Mouse (Mus musculus) heart, postnatal 14 days (tissue): Measurements from ENCODE around the gene Gpx2. TPM values are rescaled to one million over a fixed set of nuclear protein-coding genes. Genes with fewer than 3 reads are reported as not detected.
A peak's percentile ranks its signal among the peaks of the same experiment; 100 is the strongest.
"Not testable (repeated sequence)": the region's sequence is repeated elsewhere in the genome, so short reads cannot be mapped to it uniquely, and the experiment has no call there.

Source experiments
- DNase-seq, 2 experiments: peaks; one replicate each; pipeline ENCODE4 v3.0.0; 2021 to 2022
- intact Hi-C: fragments of 180-260 bp; cut with DNase I; formaldehyde crosslinking; loops from one replicate; pipeline ENCODE4 v1.15.1; 2025
- total RNA-seq, 2 experiments: library from RNA; stranded (reverse); gene quantifications; 2 replicates each; pipeline ENCODE4 v1.2.3; 2021

Gpx2 gene
- total RNA-seq, 2 experiments from 2014 or later: not detected

DNA sequence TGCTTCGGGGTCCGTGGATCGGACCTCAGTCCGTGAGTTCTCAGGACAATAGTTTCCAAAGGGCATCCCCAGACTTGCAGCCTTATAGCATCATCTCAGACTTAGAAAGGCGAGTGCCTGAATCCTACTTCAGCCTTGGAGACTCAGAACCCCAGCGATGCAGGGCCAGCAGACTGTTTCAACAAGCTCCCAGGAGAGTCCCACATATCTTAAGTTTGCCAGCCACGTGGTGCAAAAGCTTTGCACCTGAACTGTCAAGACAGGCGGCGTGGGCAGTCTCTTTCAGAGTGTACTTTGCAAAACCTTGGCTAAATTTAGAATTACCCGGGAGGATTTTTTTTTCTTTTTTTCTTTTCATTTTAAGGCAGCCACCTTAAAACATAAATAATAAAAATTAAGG, 12.4 kb upstream of the Gpx2 start:
- intact Hi-C loops: loop anchor here (5.0 kb wide), 1 partner anchor 310 kb away; no protein-coding TSS in a partner anchor
- DNase-seq: no peak

DNA sequence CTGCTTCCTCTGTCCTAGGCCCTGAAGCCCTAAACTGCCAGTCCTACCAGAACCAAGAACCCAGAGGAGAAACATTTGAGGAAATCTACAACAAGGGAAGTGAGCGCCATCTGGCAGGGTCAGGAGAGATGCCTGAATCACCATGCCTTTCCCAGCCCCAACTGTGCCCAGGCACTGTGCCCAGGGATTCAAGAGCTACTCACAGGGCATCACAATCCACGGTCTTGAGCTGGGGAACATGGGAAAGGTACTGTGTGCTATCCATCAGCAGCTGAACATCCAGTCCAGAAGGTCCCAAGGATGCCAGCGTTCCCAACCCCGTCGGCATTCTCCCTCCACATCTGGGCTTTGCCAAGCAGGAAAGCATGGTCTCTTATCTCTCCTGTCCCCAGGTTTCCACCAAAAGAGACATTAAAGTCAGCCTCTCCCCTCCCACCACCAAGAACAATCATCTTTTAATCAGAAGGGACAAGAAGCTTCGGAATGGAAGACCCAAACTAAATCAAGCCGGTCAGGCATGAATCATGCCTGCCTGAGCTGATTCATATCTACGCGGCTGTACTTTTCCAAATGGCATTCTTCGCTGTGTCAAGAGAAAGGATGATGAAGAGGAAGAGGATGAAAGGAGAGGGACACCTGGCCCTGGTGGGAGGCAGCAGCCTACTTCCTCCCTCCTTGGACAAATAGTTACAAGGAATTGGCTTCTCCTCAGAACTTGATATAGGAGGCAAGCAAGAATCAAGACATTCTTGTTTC, 9.9 kb upstream of the Gpx2 start:
- intact Hi-C loops: loop anchor here (2.0 to 5.0 kb wide), 2 partner anchors 156 to 308 kb away; no protein-coding TSS in a partner anchor
- no peak for DNase-seq

DNA sequence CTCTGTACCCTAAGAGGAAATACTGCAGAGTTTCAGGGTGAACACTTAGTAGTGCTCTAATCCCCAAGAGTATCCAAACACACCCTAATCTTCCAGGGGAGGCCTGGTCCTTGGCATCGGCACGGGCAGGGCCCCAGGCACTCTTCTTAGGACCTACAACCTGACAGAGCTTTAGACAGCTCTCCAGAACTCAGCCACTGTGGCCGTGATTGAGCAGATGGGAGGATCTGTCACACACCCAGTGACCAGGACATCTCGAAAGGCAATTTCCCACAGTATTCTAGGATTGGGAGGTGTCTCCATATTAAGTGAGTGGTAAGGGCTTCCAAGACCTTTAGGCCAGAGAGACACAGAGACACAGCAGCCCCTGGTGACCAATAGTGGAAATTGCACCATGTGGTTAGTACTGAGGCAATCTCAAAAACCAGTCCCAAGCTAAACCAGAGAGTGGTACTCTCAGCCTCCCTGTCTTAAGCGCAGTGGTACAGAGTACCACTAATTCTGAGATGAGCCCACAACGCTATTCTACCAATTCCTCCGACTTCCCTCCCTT, 8.4 kb upstream of the Gpx2 start:
- DNase-seq: peak; percentile 45 to 68
- intact Hi-C loops: loop anchor here (2.0 kb wide), 1 partner anchor 155 kb away; no protein-coding TSS in a partner anchor

DNA sequence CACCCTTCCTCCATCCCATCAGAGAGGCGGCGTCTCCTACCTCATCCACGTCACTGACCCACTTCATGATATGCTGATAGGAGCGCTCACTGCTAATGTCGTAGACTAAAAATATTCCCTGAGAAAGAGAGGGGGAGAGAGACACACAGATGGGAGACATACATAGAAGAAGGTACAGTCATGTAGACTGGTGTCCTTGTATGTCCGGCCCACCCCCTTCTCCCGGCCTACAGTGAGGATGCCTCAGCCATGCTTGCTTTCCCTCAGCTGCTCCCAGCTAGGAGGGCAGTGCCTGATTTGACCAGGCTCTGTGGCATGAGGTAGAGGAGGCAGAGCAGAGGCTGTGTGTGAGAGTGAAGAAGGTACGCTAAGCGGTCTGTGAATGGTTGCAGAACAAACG, 7.7 kb upstream of the Gpx2 start:
- intact Hi-C loops: no loop called here
- DNase-seq: no peak

DNA sequence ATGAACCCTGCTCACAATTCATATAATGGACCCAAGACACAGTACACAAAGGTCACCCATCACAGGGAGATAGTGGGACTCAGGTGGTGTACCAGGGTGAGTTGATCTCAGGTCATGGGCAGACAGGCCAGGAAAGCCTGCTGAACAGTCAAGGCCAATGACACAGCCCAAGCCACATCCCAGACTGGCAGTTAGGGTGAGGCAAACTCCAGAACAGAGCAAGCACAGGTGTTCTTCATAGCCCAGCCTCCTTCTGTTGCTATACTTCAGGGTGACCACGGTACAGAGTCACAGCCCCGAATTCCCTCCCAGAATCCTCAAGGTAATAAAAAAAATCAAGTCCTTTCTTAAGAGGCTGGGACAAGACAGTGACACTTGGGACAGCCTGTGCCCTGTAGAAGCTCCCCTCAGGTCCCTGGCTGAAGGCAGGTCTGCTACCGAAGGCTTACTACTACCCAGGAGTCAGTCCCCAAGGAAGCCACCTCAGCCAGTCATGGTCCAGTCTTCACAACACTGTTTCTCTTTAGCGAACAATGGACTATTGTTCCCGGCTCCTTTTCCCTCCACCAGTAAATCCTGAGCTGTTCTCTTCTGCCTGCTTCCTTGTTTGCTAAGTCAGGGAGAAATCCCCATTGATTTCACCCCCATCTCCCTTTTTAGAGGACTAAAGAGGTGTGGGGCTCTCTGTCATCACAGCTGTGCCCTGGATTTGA, 2.8 kb upstream of the Gpx2 start:
- intact Hi-C loops: no loop called here
- no peak for DNase-seq

DNA sequence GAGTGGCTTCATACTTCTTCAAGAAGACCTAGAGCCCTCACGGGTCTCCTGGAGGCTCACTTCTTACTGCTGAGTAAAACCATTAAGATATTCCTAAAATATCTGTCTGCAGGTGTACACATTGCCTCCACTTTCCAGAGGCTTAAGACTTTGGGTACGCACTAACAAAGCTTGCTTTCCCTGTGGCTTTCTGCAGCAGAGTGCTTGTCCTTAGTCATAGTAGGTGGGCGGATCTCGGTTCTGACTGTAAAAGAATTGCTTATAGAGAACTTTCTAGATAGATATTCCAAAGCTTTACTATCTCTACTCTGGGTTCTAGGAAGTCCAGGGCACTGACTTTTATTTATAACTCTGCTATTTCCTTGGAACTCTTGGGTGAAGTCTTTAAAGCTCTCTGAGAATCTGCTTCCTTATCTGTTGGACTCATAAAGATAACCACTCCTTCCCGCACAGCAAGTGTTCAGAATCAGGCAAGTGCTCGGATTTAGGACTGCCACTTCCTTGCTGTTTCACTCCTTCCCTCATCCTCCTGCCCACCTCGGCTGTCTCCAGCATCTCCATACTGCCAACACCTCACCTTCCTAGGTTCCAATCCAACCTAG, 1.7 kb upstream of the Gpx2 start:
- DNase-seq: no peak
- intact Hi-C loops: no loop called here

DNA sequence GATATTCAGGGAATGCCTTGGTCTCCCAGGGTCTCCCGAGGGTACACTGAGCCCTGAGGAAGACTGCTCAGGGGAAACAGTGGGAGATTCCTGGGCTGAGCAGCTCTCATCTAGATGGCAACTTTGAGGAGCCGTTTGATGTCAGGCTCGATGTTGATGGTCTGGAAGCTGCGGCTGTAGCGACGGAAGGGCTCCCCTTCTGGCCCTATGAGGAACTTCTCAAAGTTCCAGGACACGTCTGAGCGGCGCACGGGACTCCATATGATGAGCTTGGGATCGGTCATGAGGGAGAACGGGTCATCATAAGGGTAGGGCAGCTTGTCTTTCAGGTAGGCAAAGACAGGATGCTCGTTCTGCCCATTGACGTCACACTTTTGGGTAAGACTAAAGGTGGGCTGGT, 2.8 kb downstream of the Gpx2 start:
- intact Hi-C loops, DNase-seq: not testable (repeated sequence)

DNA sequence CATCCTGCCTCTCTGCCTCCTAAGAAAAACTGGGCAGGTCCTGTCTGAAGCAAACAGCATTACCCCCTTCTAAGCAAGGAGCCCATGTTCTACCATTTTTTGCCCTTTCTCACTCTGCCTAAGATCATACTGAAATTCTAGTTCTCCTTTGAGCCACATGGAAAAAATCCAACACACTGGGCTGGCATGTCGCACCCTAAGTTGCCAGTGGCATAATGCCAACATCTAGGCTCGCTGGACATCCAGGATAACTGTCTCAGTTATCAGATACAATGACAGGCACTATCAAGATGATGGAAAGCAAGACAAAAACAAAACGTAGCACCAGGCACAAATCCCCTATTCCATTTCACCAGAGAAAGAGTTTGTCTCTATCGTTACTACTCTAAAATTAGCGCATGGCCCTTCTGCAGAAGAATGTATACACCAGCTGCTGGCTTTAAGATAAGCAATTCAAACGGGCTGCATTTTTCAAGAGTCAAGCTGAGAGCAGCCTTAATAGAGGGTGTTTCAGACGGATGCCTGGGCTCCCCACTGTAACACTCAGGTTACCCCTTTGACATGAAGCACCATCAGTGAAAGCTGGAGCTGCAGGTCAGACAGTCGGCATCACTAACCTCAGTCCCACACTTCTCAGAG, 4.8 kb downstream of the Gpx2 start:
- intact Hi-C loops: no loop called here
- DNase-seq: no peak

DNA sequence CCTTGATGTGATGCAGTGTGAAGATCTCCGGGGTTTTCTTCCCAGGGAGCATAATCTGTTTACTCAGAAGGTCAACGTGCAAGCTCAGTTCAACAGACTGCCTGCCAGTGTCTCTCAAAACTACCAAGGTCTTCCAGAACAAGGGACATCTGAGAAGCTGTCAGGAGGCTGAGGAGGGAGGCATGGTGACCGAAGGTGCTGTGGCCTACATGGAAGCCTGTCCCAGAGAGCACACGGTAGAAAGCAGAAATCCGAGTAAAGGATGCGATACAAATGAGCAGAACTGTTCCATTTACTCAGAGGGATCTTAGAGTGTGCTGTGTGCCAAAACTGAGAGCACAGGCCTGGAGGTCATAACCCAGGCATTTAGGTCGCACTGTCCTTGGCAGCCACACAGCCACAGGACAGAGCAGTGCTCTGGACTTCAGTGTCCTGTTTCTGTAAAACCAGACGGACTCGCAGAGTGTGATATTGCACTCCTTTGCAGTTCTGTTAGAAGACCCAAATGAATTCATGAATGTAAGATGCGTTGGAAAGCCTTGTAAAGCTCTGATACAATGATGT, 11.2 kb downstream of the Gpx2 start:
- peak in 1 of 2 experiments; percentile 21 for DNase-seq

DNA sequence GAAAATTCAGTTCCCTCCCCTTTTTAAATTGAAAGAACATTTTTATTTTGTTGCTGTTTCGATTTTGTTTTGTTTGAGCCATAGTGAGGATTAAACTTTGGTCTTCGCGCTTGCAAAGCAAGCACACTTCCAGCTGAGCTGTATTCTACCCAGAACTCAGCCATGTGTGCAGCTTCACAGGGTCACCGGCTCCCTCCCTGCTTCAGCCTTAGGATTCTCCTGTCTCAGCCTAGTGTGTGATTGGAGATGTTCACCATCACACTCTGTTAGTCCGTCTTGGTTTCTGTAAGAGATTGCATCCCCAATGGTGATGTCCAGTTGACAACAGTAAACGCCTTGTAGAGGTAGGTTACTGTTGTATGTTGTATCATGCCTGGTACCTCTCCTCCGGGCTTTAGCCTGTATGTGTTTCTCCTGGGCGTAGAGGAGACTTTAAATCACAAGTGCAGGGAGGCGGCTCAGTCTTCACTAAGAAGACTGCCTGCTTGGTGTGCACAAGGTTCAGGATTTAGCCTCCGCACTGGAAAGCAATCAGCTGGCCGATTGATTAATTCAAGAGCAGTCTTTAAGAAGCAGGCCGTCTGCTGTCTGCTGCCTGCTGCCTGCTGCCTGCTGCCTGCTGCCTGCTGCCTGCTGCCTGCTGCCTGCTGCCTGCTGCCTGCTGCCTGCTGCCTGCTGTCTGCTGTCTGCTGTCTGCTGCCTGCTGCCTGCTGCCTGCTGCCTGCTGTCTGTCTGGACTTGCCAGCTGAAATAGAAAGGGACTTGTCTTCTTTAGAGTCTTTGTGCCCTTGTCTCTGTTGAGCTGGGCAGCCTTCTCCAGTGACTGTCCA, 14.5 kb downstream of the Gpx2 start:
- intact Hi-C loops: no loop called here
- DNase-seq: no peak

More for the DNA sequence above, 11.2 kb downstream of the Gpx2 start:
- intact Hi-C loops: no loop called here

DNA sequence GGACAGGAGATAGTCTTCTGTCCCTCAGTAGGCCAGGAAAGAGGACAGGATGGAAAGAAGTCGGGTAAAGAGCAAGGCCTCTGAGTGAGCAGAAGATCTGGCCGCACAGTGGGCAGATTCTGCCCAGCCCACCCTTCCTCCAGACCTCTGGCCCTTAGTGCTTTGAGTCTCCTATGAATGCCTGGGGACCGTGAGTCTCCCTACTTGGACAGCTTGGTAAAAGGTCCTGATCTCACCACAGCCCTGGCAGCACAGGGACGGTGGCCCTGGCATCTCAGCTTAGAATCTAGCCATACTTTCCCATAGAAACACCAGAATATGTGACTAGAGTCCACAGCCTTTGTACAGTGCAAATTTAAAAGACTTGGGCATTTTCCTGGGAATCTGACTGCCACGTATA, 15.4 kb downstream of the Gpx2 start:
- no peak for DNase-seq
- intact Hi-C loops: no loop called here

DNA sequence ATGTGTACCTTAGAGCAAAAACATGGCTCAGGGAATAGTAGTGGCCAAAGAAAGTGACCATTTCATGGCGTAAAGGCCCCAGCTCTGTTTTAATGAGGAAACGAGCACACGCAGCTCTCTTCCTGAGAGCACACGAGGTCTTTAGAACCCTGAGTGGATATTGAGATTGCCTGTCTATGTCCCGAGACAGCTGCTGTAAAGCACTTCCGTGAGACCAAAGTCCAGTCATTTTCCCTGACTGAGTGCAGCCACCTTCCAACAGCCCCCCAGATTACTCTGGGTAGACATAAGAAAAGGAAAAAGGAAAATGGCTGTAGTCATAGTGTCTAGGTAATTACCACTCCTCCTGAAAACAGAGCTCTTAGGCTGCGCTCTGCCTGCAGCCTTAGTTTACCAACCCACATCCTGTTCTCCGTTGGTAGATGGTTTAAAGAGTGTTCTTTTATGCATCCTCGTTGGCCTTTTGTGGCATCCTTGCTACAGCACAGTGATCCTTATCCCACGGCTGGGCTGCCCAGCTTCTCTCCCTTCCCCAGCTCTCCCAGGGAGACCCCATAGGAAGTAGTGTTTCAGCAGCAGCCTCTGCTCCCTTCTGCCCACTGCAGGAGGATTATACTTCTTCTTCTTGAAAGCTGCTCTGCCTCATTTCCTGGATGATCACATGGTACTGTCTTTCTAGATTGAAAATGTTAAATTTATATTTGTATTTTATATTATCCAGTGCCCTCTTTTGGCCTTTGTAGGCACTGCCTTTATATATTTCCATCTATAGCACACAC, 16.9 kb downstream of the Gpx2 start:
- intact Hi-C loops: no loop called here
- no peak for DNase-seq

DNA sequence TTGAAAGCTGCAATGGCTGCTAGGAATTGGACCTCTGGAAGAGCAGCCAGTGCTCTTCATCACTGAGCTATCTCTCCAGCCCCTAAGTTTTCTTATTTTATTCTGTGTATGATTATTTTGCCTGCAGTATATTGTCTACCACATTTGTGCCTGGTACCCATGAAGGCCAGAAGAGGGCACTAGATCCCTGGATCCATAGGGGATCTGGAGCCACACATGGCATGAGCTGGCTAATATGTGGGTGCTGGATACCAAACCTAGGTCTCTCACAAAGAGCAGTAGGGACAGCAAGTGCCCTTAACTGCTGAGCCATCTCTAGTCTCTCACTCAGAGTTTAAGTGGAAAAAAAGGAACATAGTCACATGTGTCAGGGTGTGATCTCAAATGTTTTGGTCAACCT, 17.5 kb downstream of the Gpx2 start:
- no peak for DNase-seq
- intact Hi-C loops: no loop called here

DNA sequence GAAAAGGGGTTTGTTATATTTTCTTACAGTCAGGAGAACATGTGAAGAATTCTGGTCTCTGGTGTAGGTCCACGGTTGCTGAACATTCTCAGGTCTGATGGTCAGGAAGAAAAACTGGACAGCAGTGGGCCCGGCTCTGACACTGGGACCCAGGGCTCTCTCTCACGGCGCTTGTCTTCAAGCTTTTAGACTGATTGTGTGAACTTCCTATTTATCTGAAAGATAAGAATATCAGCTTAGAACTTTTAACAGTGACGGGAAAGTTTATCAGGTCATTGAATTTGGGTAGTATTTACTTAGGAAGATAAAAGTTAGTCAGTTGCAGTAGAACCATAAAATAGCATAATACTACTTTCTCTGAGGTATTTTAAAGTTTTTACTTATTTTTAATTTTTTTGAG, 18.5 kb downstream of the Gpx2 start:
- intact Hi-C loops: no loop called here
- no peak for DNase-seq

DNA sequence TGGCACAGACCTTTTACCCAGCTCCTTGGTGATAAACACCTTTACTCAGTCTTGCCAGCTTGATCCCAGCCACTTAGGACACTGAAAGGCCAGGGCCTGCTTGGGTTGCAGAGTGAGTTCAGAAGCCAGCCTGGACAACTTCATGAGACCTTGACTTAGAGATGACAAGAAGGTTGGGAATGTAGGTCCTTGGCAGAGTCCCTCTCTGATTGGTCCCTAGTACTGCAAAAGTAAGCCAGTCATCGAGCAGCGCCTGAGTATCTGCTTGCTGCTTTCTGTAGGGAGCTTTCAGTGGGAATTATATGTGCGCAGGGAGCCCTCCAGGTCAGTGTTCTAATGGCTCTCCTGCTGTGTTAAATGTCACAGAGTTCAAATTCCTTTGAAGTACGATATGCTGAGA, 20.2 kb downstream of the Gpx2 start:
- DNase-seq: no peak
- intact Hi-C loops: no loop called here

DNA sequence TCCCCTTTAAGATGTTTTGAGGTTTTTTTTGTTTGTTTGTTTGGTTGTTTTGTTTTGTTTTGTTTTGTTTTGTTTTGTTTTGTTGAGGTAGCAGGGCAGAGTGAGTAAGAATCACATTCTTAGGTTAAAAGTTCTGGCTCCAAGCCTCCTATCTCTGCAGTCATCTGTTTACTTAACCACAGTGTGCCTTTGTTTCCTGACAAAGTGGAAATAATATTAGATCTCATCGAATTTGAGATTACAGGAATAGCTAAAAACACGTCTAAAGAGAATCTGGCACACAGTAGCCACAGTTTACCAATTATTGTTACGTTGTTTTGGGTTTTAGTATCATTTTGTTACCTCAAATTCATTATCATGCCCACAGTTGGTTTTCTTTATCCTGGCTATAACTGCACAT, 20.7 kb downstream of the Gpx2 start:
- DNase-seq: no peak
- intact Hi-C loops: no loop called here

DNA sequence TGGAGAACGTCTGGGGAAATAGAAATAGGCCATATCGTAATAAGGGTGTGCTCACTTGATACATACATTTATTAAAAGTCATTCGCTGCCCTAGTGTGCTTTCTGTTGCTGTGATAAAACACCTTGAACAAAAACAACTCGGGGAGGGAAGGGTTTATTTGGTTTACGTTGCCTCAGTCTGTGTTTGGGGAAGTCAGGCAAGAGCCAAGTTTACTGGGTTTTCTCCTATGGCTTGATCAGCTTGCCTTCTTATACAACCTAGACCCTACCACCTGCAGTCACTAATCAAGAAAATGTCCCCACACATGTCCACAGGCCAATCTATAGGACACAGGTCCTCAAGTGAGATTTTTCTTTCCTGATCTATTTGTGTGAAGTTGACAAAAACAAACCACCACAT, 23.8 kb downstream of the Gpx2 start:
- intact Hi-C loops: no loop called here
- DNase-seq: no peak

DNA sequence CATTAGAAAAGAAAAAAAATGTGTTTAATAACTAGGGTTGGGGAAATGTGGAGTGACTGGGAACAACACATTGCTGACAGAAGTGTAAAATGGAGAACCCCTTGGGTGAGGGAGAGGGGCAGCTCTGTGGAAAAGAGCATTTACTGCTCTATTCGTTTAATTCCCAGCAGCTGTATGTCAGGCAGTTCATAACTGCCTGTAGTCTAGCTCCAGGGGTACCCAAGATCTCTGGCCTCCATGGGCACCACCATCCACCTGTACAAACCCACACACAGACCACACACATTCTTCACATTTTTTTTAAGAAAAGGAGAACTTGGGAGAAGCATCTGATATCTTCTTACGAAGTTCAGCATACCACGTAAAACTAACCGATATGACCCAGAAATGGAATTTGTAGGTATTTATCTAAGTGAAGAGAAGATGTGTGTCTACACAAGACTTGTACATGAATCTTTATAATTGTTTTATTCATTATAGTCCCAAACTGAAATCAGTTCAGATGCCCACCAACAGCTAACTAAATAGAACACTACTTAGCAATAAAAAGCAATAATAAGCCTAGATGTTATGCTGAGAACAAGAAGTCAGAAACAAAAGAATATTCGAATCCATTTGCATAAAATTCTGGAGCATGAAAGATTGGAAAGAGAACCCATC, 24.4 kb downstream of the Gpx2 start:
- intact Hi-C loops: no loop called here

More for the DNA sequence above, 24.4 kb downstream of the Gpx2 start:
- DNase-seq: no peak
